Mouse (Mus musculus) T-helper 17 cell (primary cell): Measurements from ENCODE around the gene Hddc2.
"Not testable (repeated sequence)": the region's sequence is repeated elsewhere in the genome, so short reads cannot be mapped to it uniquely, and the experiment has no call there.

Source experiments
- in situ Hi-C, 2 experiments: fragments of 300-600 bp; cut with MboI, MseI; formaldehyde crosslinking; loops; 1 replicate in 1 of 2; 2 replicates in 1 of 2; pipeline ENCODE4 v1.15.1; 2025; ENCODE audit warnings: high pct_unique_total_duplicates in 2 of 2

The Hddc2 gene

DNA sequence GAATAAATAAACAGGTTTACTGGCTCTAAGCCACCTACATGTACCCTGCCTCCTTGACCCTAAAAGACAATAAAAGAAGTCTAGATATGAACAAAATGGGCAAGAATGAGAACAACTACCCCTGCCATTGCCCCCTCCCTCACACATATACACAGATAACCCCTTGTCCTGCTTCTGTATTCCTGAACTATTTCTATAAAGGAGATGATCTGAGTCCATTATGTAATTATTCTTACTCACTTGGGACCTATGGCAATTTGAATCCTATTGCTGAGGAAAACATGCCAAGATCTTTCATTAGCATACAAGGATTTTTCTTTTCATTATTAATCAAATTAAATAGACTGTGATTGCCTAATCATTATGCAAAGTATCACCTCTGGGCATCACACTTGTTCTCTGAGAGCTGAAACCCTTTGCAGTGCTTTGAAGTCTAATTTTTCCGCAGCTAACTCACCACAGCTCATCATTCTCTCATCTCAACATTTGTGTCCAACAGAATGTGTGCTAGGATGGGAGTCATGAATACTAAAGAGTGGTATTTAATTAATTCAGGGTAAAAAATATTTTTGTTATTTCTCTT lies 39.8 kb downstream of the Hddc2 start:
- in situ Hi-C loops = no loop called here

DNA sequence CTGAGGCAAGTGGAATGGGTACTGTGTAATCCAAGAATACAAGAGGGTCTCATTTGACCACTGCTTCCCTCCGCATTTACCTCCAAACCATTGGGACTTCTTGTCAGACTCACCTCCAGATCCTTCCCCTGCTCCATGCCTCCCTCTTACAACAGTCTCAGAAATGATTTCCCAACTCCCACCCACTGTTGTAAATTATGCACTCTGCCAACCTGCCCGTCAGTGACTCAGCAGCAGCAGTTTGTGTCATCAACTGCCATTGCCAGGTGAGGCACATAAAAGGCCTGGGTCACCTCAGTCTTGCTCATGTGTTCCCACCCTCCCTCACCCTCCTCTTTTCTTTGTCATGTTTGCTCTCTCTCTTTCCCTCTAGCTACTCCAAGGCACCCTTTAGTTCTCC lies 41.0 kb downstream of the Hddc2 start:
- in situ Hi-C loops = no loop called here

GRCm38 (mm10) chr10:31354886-31355461 lies 41.8 kb downstream of the Hddc2 start:
- in situ Hi-C loops = no loop called here

DNA sequence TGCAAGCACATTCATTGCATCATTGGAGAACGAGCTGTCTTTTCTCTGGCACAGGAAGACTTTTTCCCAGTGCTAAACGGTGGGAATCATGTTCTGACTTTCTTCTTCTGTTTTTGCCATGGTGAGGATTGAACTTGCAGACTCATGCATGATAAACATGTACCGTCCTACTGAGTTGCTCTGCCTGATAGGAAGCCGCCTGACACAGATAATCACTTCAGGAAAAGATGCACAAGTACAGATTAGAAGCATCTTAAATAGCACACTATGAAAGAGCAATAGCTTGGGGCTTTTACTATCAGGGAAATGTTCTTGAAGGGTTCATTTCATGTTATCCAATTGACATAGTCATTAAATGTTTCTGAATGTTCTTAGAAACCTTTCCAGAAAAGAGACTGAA lies 46.6 kb downstream of the Hddc2 start:
- in situ Hi-C loops = no loop called here

- in situ Hi-C loops = not testable (repeated sequence)
Observed at GRCm38 (mm10) chr10:31370200-31370599, 57.0 kb downstream of the Hddc2 start.
